In the genomic region with DNA sequence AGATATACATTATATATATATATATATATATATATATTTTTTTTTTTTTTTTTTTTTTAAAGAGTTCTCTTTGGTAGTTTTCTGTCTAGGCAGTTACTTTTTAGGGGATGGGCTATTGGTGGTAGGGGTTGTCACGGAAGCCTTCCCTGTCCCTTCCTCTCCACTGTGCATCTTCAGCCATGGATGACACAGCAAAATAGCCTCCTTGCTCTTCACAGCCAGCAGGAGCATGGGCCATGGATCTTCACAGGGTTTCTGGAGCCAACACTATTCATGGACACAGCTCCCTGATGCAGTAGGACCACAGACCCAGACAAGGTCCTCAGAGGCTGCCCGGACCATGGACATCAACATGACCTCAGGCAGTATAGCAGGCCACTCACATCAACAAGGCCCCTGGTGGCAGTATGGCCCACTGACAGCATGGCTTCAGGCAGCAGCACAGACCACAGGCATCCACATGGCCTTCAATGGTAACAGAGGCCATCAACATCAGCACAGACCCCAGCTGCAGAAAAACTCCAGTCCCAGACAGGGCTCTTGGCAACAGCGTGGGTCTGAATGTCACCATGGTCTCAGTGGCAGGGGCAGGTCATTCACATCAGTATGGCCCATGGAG, we compare ENCODE assay signal across 12 mouse cellular contexts. TPM values are rescaled to one million over a fixed set of nuclear protein-coding genes. Genes with fewer than 3 reads are reported as not detected.
DNase-seq lines count a peak whose midpoint lies in the region; ATAC-seq lines count a peak whose summit lies in the region.
"Had no signal": no experiment of that assay in that cellular context is flagged by ENCODE, and none has a peak within 500 bp of the region (broad histone marks: within the 10 kb centered on the region; RNA-seq: fewer than 3 reads in every experiment).

No protein-coding gene starts in this region.

- peaks cover 7% of the 10 kb centered on the region; the same call in 1 of the 2 replicates for H3K27me3 ChIP-seq in heart, embryonic 13.5 days (replicated peaks)
- H3K27me3 ChIP-seq in midbrain, embryonic 11.5 days (ENCODE audit: control insufficient read depth, insufficient read depth, low read length), result no peaks in the 10 kb centered on the region
- H3K27me3 ChIP-seq in midbrain, embryonic 10.5 days (ENCODE audit: low read depth, poor library complexity, severe bottlenecking), result peaks cover 26% of the 10 kb centered on the region
- H3K27me3 ChIP-seq in liver, embryonic 11.5 days (replicated peaks; ENCODE audit: control insufficient read depth, insufficient read depth, low read length), result no peaks in the 10 kb centered on the region
- no peaks in the 10 kb centered on the region; the same call in 1 of the 2 replicates for H3K27me3 ChIP-seq in stomach, embryonic 15.5 days (replicated peaks)
- H3K27me3 ChIP-seq: CH12.LX had no signal

- H3K9me3 ChIP-seq in heart, embryonic 13.5 days, result no peaks in the 10 kb centered on the region
- H3K9me3 ChIP-seq in midbrain, embryonic 11.5 days (ENCODE audit: control insufficient read depth, low read length), result no peaks in the 10 kb centered on the region
- no peaks in the 10 kb centered on the region for H3K9me3 ChIP-seq in midbrain, embryonic 10.5 days (replicated peaks)
- H3K9me3 ChIP-seq in liver, embryonic 11.5 days (ENCODE audit: control insufficient read depth, low read length), result no peaks in the 10 kb centered on the region
- H3K9me3 ChIP-seq in stomach, embryonic 15.5 days, result no peaks in the 10 kb centered on the region
- H3K9me3 ChIP-seq: forebrain, embryonic 10.5 days had no signal

- ATAC-seq in heart, embryonic 13.5 days (ENCODE audit: extremely low read depth, insufficient number of reproducible peaks, low FRiP score, low TSS enrichment), result no peak
- peak; percentile 43; the same call in 1 of the 2 replicates for ATAC-seq in midbrain, embryonic 11.5 days (ENCODE audit: low FRiP score)
- peak; percentile 58 for ATAC-seq in liver, embryonic 11.5 days (replicated peaks; ENCODE audit: low FRiP score)
- ATAC-seq in stomach, embryonic 15.5 days (ENCODE audit: insufficient read depth, low FRiP score, low read depth), result no peak

- H3K9ac ChIP-seq in heart, embryonic 13.5 days, result no peak overlapping the region
- H3K9ac ChIP-seq in midbrain, embryonic 11.5 days (ENCODE audit: low read length), result no peak overlapping the region
- H3K9ac ChIP-seq in liver, embryonic 11.5 days (ENCODE audit: low read depth, low read length), result 0 out of 2 replicates have a peak overlapping the region, but pooled peaks have one; percentile 5
- no peak overlapping the region for H3K9ac ChIP-seq in stomach, embryonic 15.5 days

- DNase-seq in heart, postnatal 14 days, result no peak
- DNase-seq in midbrain, embryonic 11.5 days (ENCODE audit: low spot score, missing footprints), result no peak
- no peak for DNase-seq in midbrain, embryonic 10.5 days (ENCODE audit: low spot score)
- DNase-seq in liver, embryonic 11.5 days (ENCODE audit: low spot score), result no peak
- no peak for DNase-seq in layer of hippocampus, postnatal 25 days (ENCODE audit: extremely low spot score in 1 of 2, low spot score in 1 of 2)
- no peak for DNase-seq in retina, embryonic 14.5 days (ENCODE audit: low spot score)
- DNase-seq: cerebellum, adult 2 months; lung, postnatal 10 days had no signal

- 88% methylated on average over 3 of the region's 3 CpGs for WGBS in heart, embryonic 13.5 days
- WGBS in midbrain, embryonic 11.5 days, result 92% methylated on average over 3 of the region's 3 CpGs
- WGBS in midbrain, embryonic 10.5 days, result 87% methylated on average over 3 of the region's 3 CpGs
- WGBS in liver, embryonic 11.5 days, result 83% methylated on average over 3 of the region's 3 CpGs
- WGBS in stomach, embryonic 15.5 days, result 92% methylated on average over 3 of the region's 3 CpGs

- intact Hi-C loops in heart, postnatal 14 days (cut with DNase I), result no loop called here

- 0 out of 2 replicates have a peak, but pooled peaks cover 4% of the 10 kb centered on the region for H3K4me1 ChIP-seq in heart, embryonic 13.5 days
- H3K4me1 ChIP-seq in midbrain, embryonic 11.5 days (ENCODE audit: control insufficient read depth, insufficient read depth, low read length), result no peaks in the 10 kb centered on the region
- peaks cover 8% of the 10 kb centered on the region for H3K4me1 ChIP-seq in midbrain, embryonic 10.5 days
- H3K4me1 ChIP-seq in liver, embryonic 11.5 days (replicated peaks; ENCODE audit: control insufficient read depth, insufficient read depth, low read length), result no peaks in the 10 kb centered on the region; the same call in 1 of the 2 replicates
- H3K4me1 ChIP-seq in stomach, embryonic 15.5 days, result no peaks in the 10 kb centered on the region

- peak overlapping the region; percentile 90 for H3K4me2 ChIP-seq in heart, embryonic 13.5 days
- H3K4me2 ChIP-seq in midbrain, embryonic 11.5 days, result no peak overlapping the region; the same call in 1 of the 2 replicates
- H3K4me2 ChIP-seq in liver, embryonic 11.5 days, result peak overlapping the region; percentile 86
- H3K4me2 ChIP-seq in stomach, embryonic 15.5 days, result peak overlapping the region; percentile 87; the same call in 1 of the 2 replicates

- H3K36me3 ChIP-seq in heart, embryonic 13.5 days, result no peaks in the 10 kb centered on the region
- H3K36me3 ChIP-seq in midbrain, embryonic 11.5 days (ENCODE audit: control insufficient read depth, insufficient read depth, low read length), result no peaks in the 10 kb centered on the region
- no peaks in the 10 kb centered on the region for H3K36me3 ChIP-seq in midbrain, embryonic 10.5 days
- H3K36me3 ChIP-seq in liver, embryonic 11.5 days (ENCODE audit: control insufficient read depth, insufficient read depth, low read length), result no peaks in the 10 kb centered on the region
- no peaks in the 10 kb centered on the region for H3K36me3 ChIP-seq in stomach, embryonic 15.5 days
- H3K36me3 ChIP-seq: forebrain, embryonic 10.5 days had no signal

- peak overlapping the region; percentile 61; the same call in 1 of the 2 replicates for H3K4me3 ChIP-seq in heart, embryonic 13.5 days
- H3K4me3 ChIP-seq in midbrain, embryonic 11.5 days (ENCODE audit: low read depth, low read length), result no peak overlapping the region; the same call in 1 of the 2 replicates
- no peak overlapping the region for H3K4me3 ChIP-seq in midbrain, embryonic 10.5 days
- peak overlapping the region; percentile 58; the same call in 1 of the 2 replicates for H3K4me3 ChIP-seq in liver, embryonic 11.5 days (ENCODE audit: low read depth, low read length)
- H3K4me3 ChIP-seq in stomach, embryonic 15.5 days (replicated peaks), result no peak overlapping the region

- no peak overlapping the region for H3K27ac ChIP-seq in heart, embryonic 13.5 days (replicated peaks)
- no peak overlapping the region for H3K27ac ChIP-seq in midbrain, embryonic 11.5 days (ENCODE audit: low read depth, low read length)
- no peak overlapping the region for H3K27ac ChIP-seq in midbrain, embryonic 10.5 days (replicated peaks)
- no peak overlapping the region for H3K27ac ChIP-seq in liver, embryonic 11.5 days (ENCODE audit: low read depth, low read length)
- no peak overlapping the region for H3K27ac ChIP-seq in stomach, embryonic 15.5 days

RNA-seq across cellular contexts. Expression of a gene that starts 8.8 kb away (rescaled TPM):
- polyA plus RNA-seq in heart, embryonic 13.5 days (2015; fragmentation: Nextera tagmentation; extraction: Ambion mirVana), result 28.0 and 28.4 TPM in 2 replicates
- 10 to 100 TPM; 25.0 to 30.4 TPM for total RNA-seq in heart, postnatal 14 days (2021)
- polyA plus RNA-seq in midbrain, embryonic 11.5 days (2014; fragmentation: Nextera tagmentation; extraction: Ambion mirVana), result 33.4 and 36.5 TPM in 2 replicates
- 42.6 and 46.5 TPM in 2 replicates for polyA plus RNA-seq in midbrain, embryonic 10.5 days (2016; fragmentation: Nextera tagmentation; extraction: Ambion mirVana)
- polyA plus RNA-seq in liver, embryonic 11.5 days (2014; fragmentation: Nextera tagmentation; extraction: Ambion mirVana), result 112 and 129 TPM in 2 replicates
- polyA plus RNA-seq in stomach, embryonic 15.5 days (2015; fragmentation: Nextera tagmentation; extraction: Ambion mirVana), result 77.1 and 92.8 TPM in 2 replicates
- 10 to 100 TPM; 21.4 to 21.5 TPM for total RNA-seq in layer of hippocampus, postnatal 25 days (2021)

RNA-seq across cellular contexts. Expression of a gene that starts 32.8 kb away (rescaled TPM):
- 69.9 and 81.9 TPM in 2 replicates for polyA plus RNA-seq in heart, embryonic 13.5 days (2015; fragmentation: Nextera tagmentation; extraction: Ambion mirVana)
- 10 to 100 TPM; 80.6 to 86.5 TPM for total RNA-seq in heart, postnatal 14 days (2021)
- polyA plus RNA-seq in midbrain, embryonic 11.5 days (2014; fragmentation: Nextera tagmentation; extraction: Ambion mirVana), result 94.2 and 105 TPM in 2 replicates
- polyA plus RNA-seq in midbrain, embryonic 10.5 days (2016; fragmentation: Nextera tagmentation; extraction: Ambion mirVana), result 85.4 and 87.1 TPM in 2 replicates
- 104 and 116 TPM in 2 replicates for polyA plus RNA-seq in liver, embryonic 11.5 days (2014; fragmentation: Nextera tagmentation; extraction: Ambion mirVana)
- polyA plus RNA-seq in stomach, embryonic 15.5 days (2015; fragmentation: Nextera tagmentation; extraction: Ambion mirVana), result 86.2 and 94.3 TPM in 2 replicates
- 10 to 100 TPM; 50.9 to 56.8 TPM for total RNA-seq in layer of hippocampus, postnatal 25 days (2021)

RNA-seq across cellular contexts. Expression of a gene that starts 52.6 kb away (rescaled TPM):
- polyA plus RNA-seq in heart, embryonic 13.5 days (2015; fragmentation: Nextera tagmentation; extraction: Ambion mirVana), result 120 and 145 TPM in 2 replicates
- total RNA-seq in heart, postnatal 14 days (2021), result 100 to 1,000 TPM; 217 to 220 TPM
- polyA plus RNA-seq in midbrain, embryonic 11.5 days (2014; fragmentation: Nextera tagmentation; extraction: Ambion mirVana), result 58.9 and 60.8 TPM in 2 replicates
- polyA plus RNA-seq in midbrain, embryonic 10.5 days (2016; fragmentation: Nextera tagmentation; extraction: Ambion mirVana), result 63.5 and 66.2 TPM in 2 replicates
- 242 and 253 TPM in 2 replicates for polyA plus RNA-seq in liver, embryonic 11.5 days (2014; fragmentation: Nextera tagmentation; extraction: Ambion mirVana)
- polyA plus RNA-seq in stomach, embryonic 15.5 days (2015; fragmentation: Nextera tagmentation; extraction: Ambion mirVana), result 184 and 224 TPM in 2 replicates
- 10 to 100 TPM; 80.9 to 86.6 TPM for total RNA-seq in layer of hippocampus, postnatal 25 days (2021)

RNA-seq across cellular contexts. Expression of a gene that starts 55.9 kb away (rescaled TPM):
- 46.8 and 50.9 TPM in 2 replicates for polyA plus RNA-seq in heart, embryonic 13.5 days (2015; fragmentation: Nextera tagmentation; extraction: Ambion mirVana)
- 10 to 100 TPM; 47.3 to 54.5 TPM for total RNA-seq in heart, postnatal 14 days (2021)
- 110 and 113 TPM in 2 replicates for polyA plus RNA-seq in midbrain, embryonic 11.5 days (2014; fragmentation: Nextera tagmentation; extraction: Ambion mirVana)
- 101 and 109 TPM in 2 replicates for polyA plus RNA-seq in midbrain, embryonic 10.5 days (2016; fragmentation: Nextera tagmentation; extraction: Ambion mirVana)
- polyA plus RNA-seq in liver, embryonic 11.5 days (2014; fragmentation: Nextera tagmentation; extraction: Ambion mirVana), result 144 and 156 TPM in 2 replicates
- 73.3 and 79.9 TPM in 2 replicates for polyA plus RNA-seq in stomach, embryonic 15.5 days (2015; fragmentation: Nextera tagmentation; extraction: Ambion mirVana)
- 10 to 100 TPM; 45.5 to 47.3 TPM for total RNA-seq in layer of hippocampus, postnatal 25 days (2021)

Comparison
In these comparisons a context has a peak if more than half of its experiments do, and no peak if none do; other contexts are left out.
1. ATAC-seq: peak in midbrain, embryonic 11.5 days (single experiment) and liver, embryonic 11.5 days (single experiment); none in heart, embryonic 13.5 days (single experiment) and stomach, embryonic 15.5 days (single experiment).
2. H3K4me3 ChIP-seq: peak in heart, embryonic 13.5 days (single experiment) and liver, embryonic 11.5 days (single experiment); none in midbrain, embryonic 11.5 days (single experiment), midbrain, embryonic 10.5 days (single experiment) and stomach, embryonic 15.5 days (single experiment).